Mouse (Mus musculus) bone marrow macrophage, adult 2 months (primary cell): ENCODE data around the gene Nufip1.

ENCODE experiments used
- CTCF ChIP-seq: IDR thresholded peaks from 2 replicates; pipeline ENCODE4 v1.5.1; 2012; ENCODE audit warnings: low read depth, mild to moderate bottlenecking, low read length, moderate library complexity
- POLR2A ChIP-seq: IDR thresholded peaks from 2 replicates; pipeline ENCODE4 v1.6.1; 2012; ENCODE audit warnings: mild to moderate bottlenecking, low read depth, low read length, borderline replicate concordance

DNA sequence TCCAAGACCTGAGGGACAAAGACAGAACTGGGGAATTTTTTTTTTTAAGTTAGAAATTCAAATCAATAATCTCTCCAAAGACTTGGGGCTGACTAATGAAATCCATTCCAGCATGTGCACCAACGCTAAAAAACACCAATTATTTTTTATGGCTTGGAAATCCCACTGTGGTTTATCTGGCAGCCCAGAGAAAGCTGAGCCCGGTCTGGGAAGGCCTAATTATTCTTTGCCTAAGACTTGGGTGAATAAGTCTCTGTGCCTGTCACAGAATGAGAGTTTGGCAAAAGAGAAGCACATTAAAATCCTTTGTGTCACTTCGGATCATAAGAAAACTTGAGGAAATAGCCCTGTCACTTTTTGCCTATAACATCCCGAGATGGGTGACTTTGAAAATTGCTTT lies 41.4 kb upstream of the Nufip1 start:
- TF ChIP-seq CTCF (no peak), POLR2A (no peak)
